ENCODE assay signal across 8 mouse cellular contexts in genomic region chr7:127021563-127022527, GRCm38 (mm10). TPM values are rescaled to one million over a fixed set of nuclear protein-coding genes. Genes with fewer than 3 reads are reported as not detected.
DNase-seq lines count a peak whose midpoint lies in the region; ATAC-seq and TF ChIP-seq lines count a peak whose summit lies in the region.

No protein-coding gene starts in this region.

- peak overlapping the region; percentile 97 for H3K4me3 ChIP-seq in lung, embryonic 14.5 days (ENCODE audit: low read depth, low read length)
- peak overlapping the region; percentile 72 for H3K4me3 ChIP-seq in embryonic facial prominence, embryonic 13.5 days
- peak overlapping the region; percentile 59 for H3K4me3 ChIP-seq in hindbrain, embryonic 16.5 days (ENCODE audit: low read length)

- no peak for TF ChIP-seq CTCF in lung, embryonic 14.5 days (IDR thresholded peaks at IDR 0.05; ENCODE audit: low read depth)

- H3K9ac ChIP-seq in lung, embryonic 14.5 days: peak overlapping the region; percentile 50
- H3K9ac ChIP-seq in embryonic facial prominence, embryonic 13.5 days: peak overlapping the region; percentile 99
- peak overlapping the region; percentile 83 for H3K9ac ChIP-seq in hindbrain, embryonic 16.5 days (ENCODE audit: low read depth, low read length)

- peak overlapping the region; percentile 63 for H3K27ac ChIP-seq in lung, embryonic 14.5 days (ENCODE audit: low read depth)
- peak overlapping the region; percentile 96 for H3K27ac ChIP-seq in embryonic facial prominence, embryonic 13.5 days
- H3K27ac ChIP-seq in hindbrain, embryonic 16.5 days (ENCODE audit: low read depth, low read length): peak overlapping the region; percentile 89

- H3K9me3 ChIP-seq in lung, embryonic 14.5 days (ENCODE audit: low read depth, low read length): no peaks in the 10 kb centered on the region
- no peaks in the 10 kb centered on the region for H3K9me3 ChIP-seq in embryonic facial prominence, embryonic 13.5 days
- H3K9me3 ChIP-seq in hindbrain, embryonic 16.5 days (ENCODE audit: control insufficient read depth, low read length): no peaks in the 10 kb centered on the region

- WGBS in lung, embryonic 14.5 days: 25% methylated on average over 5 of the region's 5 CpGs
- WGBS in embryonic facial prominence, embryonic 13.5 days: 41% methylated on average over 5 of the region's 5 CpGs
- 40% methylated on average over 5 of the region's 5 CpGs for WGBS in hindbrain, embryonic 16.5 days

- H3K27me3 ChIP-seq in lung, embryonic 14.5 days (ENCODE audit: insufficient read depth, low read length): no peaks in the 10 kb centered on the region
- no peaks in the 10 kb centered on the region for H3K27me3 ChIP-seq in embryonic facial prominence, embryonic 13.5 days
- no peaks in the 10 kb centered on the region for H3K27me3 ChIP-seq in hindbrain, embryonic 16.5 days (replicated peaks; ENCODE audit: control insufficient read depth, insufficient read depth, low read length)

- intact Hi-C loops in gastrocnemius, postnatal 36 days (cut with DNase I): loop anchor here (5.0 kb wide), 1 partner anchor 35 kb away; no protein-coding TSS in a partner anchor

- ATAC-seq in lung, embryonic 14.5 days (ENCODE audit: insufficient read depth): no peak
- no peak for ATAC-seq in embryonic facial prominence, embryonic 13.5 days (ENCODE audit: insufficient number of reproducible peaks, insufficient read depth, low FRiP score, low TSS enrichment, low read depth)
- ATAC-seq in hindbrain, embryonic 16.5 days: no peak

- no peak for DNase-seq in lung, embryonic 14.5 days
- no peak for DNase-seq in lung, postnatal 4 days
- DNase-seq in neural tube, embryonic 10.5 days (ENCODE audit: extremely low spot score, low spot score): peak; percentile 43
- DNase-seq in T-cell, adult 2 months (ENCODE audit: low spot score): no peak
- DNase-seq in gastrocnemius, postnatal 36 days: no peak
- no peak for DNase-seq in adrenal gland, postnatal 25 days

- H3K36me3 ChIP-seq in lung, embryonic 14.5 days (ENCODE audit: insufficient read depth): peaks cover 41% of the 10 kb centered on the region
- peaks cover 31% of the 10 kb centered on the region for H3K36me3 ChIP-seq in embryonic facial prominence, embryonic 13.5 days
- peaks cover 14% of the 10 kb centered on the region; the same call in 1 of the 2 replicates for H3K36me3 ChIP-seq in hindbrain, embryonic 16.5 days (ENCODE audit: control insufficient read depth, insufficient read depth, low read length)

- H3K4me2 ChIP-seq in lung, embryonic 14.5 days: peak overlapping the region; percentile 74
- H3K4me2 ChIP-seq in embryonic facial prominence, embryonic 13.5 days: peak overlapping the region; percentile 92
- H3K4me2 ChIP-seq in hindbrain, embryonic 16.5 days (ENCODE audit: low read length): peak overlapping the region; percentile 91

- H3K4me1 ChIP-seq in lung, embryonic 14.5 days (ENCODE audit: insufficient read depth): peaks cover 16% of the 10 kb centered on the region
- peaks cover 73% of the 10 kb centered on the region for H3K4me1 ChIP-seq in embryonic facial prominence, embryonic 13.5 days
- H3K4me1 ChIP-seq in hindbrain, embryonic 16.5 days (ENCODE audit: control insufficient read depth, insufficient read depth, low read depth, low read length): peaks cover 60% of the 10 kb centered on the region

RNA-seq across cellular contexts. Expression of gene Prrt2, which starts 0.8 kb away (rescaled TPM):
- polyA plus RNA-seq in lung, embryonic 14.5 days (2014; fragmentation: Nextera tagmentation; extraction: Ambion mirVana): 4.7 and 5.9 TPM in 2 replicates
- 13.1 and 16.9 TPM in 2 replicates for polyA plus RNA-seq in embryonic facial prominence, embryonic 13.5 days (2015; fragmentation: Nextera tagmentation; extraction: Ambion mirVana)
- 71.4 and 84.6 TPM in 2 replicates for polyA plus RNA-seq in hindbrain, embryonic 16.5 days (2015; fragmentation: Nextera tagmentation; extraction: Ambion mirVana)
- total RNA-seq in gastrocnemius, postnatal 36 days (2021): under 1 TPM; 0.20 to 0.92 TPM
- total RNA-seq in adrenal gland, postnatal 25 days (2021): 2.2 and 5.1 TPM in 2 replicates

RNA-seq across cellular contexts. Expression of gene Gm42742, which starts 0.9 kb away (rescaled TPM):
- polyA plus RNA-seq in lung, embryonic 14.5 days (2014; fragmentation: Nextera tagmentation; extraction: Ambion mirVana): 37.4 and 54.0 TPM in 2 replicates
- 83.4 and 89.6 TPM in 2 replicates for polyA plus RNA-seq in embryonic facial prominence, embryonic 13.5 days (2015; fragmentation: Nextera tagmentation; extraction: Ambion mirVana)
- polyA plus RNA-seq in hindbrain, embryonic 16.5 days (2015; fragmentation: Nextera tagmentation; extraction: Ambion mirVana): 47.5 and 81.5 TPM in 2 replicates
- 10 to 100 TPM; 12.9 to 16.6 TPM for total RNA-seq in gastrocnemius, postnatal 36 days (2021)
- 31.0 and 44.0 TPM in 2 replicates for total RNA-seq in adrenal gland, postnatal 25 days (2021)

RNA-seq across cellular contexts. Expression of gene Pagr1a, which starts 4.7 kb away (rescaled TPM):
- polyA plus RNA-seq in lung, embryonic 14.5 days (2014; fragmentation: Nextera tagmentation; extraction: Ambion mirVana): 21.9 and 44.5 TPM in 2 replicates
- 50.4 and 53.7 TPM in 2 replicates for polyA plus RNA-seq in embryonic facial prominence, embryonic 13.5 days (2015; fragmentation: Nextera tagmentation; extraction: Ambion mirVana)
- polyA plus RNA-seq in hindbrain, embryonic 16.5 days (2015; fragmentation: Nextera tagmentation; extraction: Ambion mirVana): 26.9 and 55.8 TPM in 2 replicates
- 10 to 100 TPM in 1 of 2 experiments, 1 to 10 TPM in 1; 6.1 to 11.4 TPM for total RNA-seq in gastrocnemius, postnatal 36 days (2021)
- 13.4 and 28.2 TPM in 2 replicates for total RNA-seq in adrenal gland, postnatal 25 days (2021)

RNA-seq across cellular contexts. Expression of gene Maz, which starts 5.0 kb away (rescaled TPM):
- polyA plus RNA-seq in lung, embryonic 14.5 days (2014; fragmentation: Nextera tagmentation; extraction: Ambion mirVana): 74.3 and 90.8 TPM in 2 replicates
- 63.6 and 73.0 TPM in 2 replicates for polyA plus RNA-seq in embryonic facial prominence, embryonic 13.5 days (2015; fragmentation: Nextera tagmentation; extraction: Ambion mirVana)
- 53.9 and 55.0 TPM in 2 replicates for polyA plus RNA-seq in hindbrain, embryonic 16.5 days (2015; fragmentation: Nextera tagmentation; extraction: Ambion mirVana)
- total RNA-seq in gastrocnemius, postnatal 36 days (2021): 10 to 100 TPM; 69.8 to 76.4 TPM
- 167 and 171 TPM in 2 replicates for total RNA-seq in adrenal gland, postnatal 25 days (2021)

RNA-seq across cellular contexts. Expression of gene Pagr1b, which starts 5.6 kb away (rescaled TPM):
- polyA plus RNA-seq in lung, embryonic 14.5 days (2014; fragmentation: Nextera tagmentation; extraction: Ambion mirVana): 0.85 TPM in 1 of 2 replicates, not detected in the other
- polyA plus RNA-seq in embryonic facial prominence, embryonic 13.5 days (2015; fragmentation: Nextera tagmentation; extraction: Ambion mirVana): 0.47 TPM in 1 of 2 replicates, not detected in the other
- polyA plus RNA-seq in hindbrain, embryonic 16.5 days (2015; fragmentation: Nextera tagmentation; extraction: Ambion mirVana): 0.31 TPM in 1 of 2 replicates, not detected in the other
- not detected for total RNA-seq in gastrocnemius, postnatal 36 days (2021)
- total RNA-seq in adrenal gland, postnatal 25 days (2021): 1.7 and 2.8 TPM in 2 replicates
